Mouse (Mus musculus) embryo, embryonic 10.5 days (tissue): ENCODE data around the gene Fstl4.

Experiments
- DNase-seq: peaks from one replicate; pipeline ENCODE4 v3.0.0-alpha.2; 2015; ENCODE audit warnings: low spot score

The Fstl4 gene

DNA sequence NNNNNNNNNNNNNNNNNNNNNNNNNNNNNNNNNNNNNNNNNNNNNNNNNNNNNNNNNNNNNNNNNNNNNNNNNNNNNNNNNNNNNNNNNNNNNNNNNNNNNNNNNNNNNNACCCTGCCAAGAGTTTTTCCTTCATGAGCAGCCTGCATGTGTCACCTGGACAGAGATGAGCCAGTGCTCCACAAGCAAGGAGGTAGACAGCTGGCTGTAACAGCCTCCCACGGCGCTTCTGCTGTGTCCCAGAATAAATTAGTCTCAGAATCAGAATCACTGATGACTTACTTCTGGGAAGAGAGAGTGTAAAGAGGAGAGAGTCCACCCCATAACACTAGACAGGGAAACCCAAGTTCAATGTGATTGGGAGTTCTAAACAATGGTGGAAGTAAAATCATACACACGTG is 464.6 kb downstream of the Fstl4 start:
- no peak for DNase-seq

- DNase-seq: no peak
Observed at GRCm38 (mm10) chr11:53231836-53232235, 467.4 kb downstream of the Fstl4 start.

GRCm38 (mm10) chr11:53233590-53233989 is 469.2 kb downstream of the Fstl4 start:
- no peak for DNase-seq
